In the genomic region with DNA sequence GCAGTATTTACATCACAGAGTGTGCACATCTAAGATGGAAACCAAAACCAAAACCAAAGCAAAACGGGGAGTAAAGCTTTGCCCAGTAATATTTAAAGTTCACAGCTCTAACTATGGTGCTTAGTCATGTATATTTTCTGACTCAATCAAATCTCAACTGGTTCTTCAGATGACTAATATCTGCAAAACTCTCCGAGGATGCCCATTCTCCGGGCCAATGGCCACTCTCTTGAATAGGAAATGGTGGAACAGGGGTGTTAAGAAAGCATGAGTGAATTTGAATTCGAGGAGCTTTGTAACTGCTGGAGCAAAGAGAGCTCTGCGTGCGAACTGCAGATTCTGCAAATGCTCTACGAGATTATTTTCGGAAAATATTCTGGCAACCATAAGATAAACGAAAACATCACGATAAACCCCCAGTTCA, we compare ENCODE assay signal across 8 mouse cellular contexts. TPM values are rescaled to one million over a fixed set of nuclear protein-coding genes. Genes with fewer than 3 reads are reported as not detected.
DNase-seq lines count a peak whose midpoint lies in the region; ATAC-seq and TF ChIP-seq lines count a peak whose summit lies in the region.

No protein-coding gene starts in this region.

- no peak for TF ChIP-seq EP300 in lung, postnatal 0 days (IDR thresholded peaks at IDR 0.05)

- peaks cover 22% of the 10 kb centered on the region for H3K36me3 ChIP-seq in hindbrain, embryonic 12.5 days
- no peaks in the 10 kb centered on the region for H3K36me3 ChIP-seq in lung, postnatal 0 days (ENCODE audit: insufficient read depth, low read length)

- H3K27me3 ChIP-seq in hindbrain, embryonic 12.5 days, result no peaks in the 10 kb centered on the region
- no peaks in the 10 kb centered on the region for H3K27me3 ChIP-seq in lung, postnatal 0 days (replicated peaks; ENCODE audit: insufficient read depth, low read length)

- DNase-seq in layer of hippocampus, adult 11-12 months (ENCODE audit: low spot score), result peak; percentile 2
- no peak for DNase-seq in layer of hippocampus, adult 18-20 months (ENCODE audit: low spot score in 2 of 2)
- DNase-seq in ES-CJ7 (ENCODE audit: low read depth, low spot score), result peak; percentile 5
- DNase-seq in lung, postnatal 0 days (ENCODE audit: low spot score), result peak; percentile 55
- peak; percentile 2 for DNase-seq in skeletal muscle tissue, adult 2 months (ENCODE audit: low read depth, low spot score)
- DNase-seq in left cerebral cortex, postnatal 10 days (ENCODE audit: extremely low spot score in 1 of 2, low spot score in 2 of 2), result no peak

- peak overlapping the region; percentile 65; the same call in 1 of the 2 replicates for H3K27ac ChIP-seq in cortical plate, adult 2 months (ENCODE audit: insufficient read depth, low read length)
- peak overlapping the region; percentile 82 for H3K27ac ChIP-seq in hindbrain, embryonic 12.5 days
- H3K27ac ChIP-seq in lung, postnatal 0 days (ENCODE audit: low read length), result peak overlapping the region; percentile 97

- no peak for TF ChIP-seq CTCF in cortical plate, adult 2 months (IDR thresholded peaks at IDR 0.05; ENCODE audit: extremely low read depth, insufficient read depth, low read length)
- TF ChIP-seq CTCF in lung, postnatal 0 days (IDR thresholded peaks at IDR 0.05), result no peak

- intact Hi-C loops in left cerebral cortex, postnatal 10 days (cut with DNase I), result loop anchor here (10.0 kb wide), 1 partner anchor 328 kb away; a partner anchor contains a TSS

- no peaks in the 10 kb centered on the region for H3K9me3 ChIP-seq in hindbrain, embryonic 12.5 days (replicated peaks)
- no peaks in the 10 kb centered on the region for H3K9me3 ChIP-seq in lung, postnatal 0 days (ENCODE audit: low read length)

- WGBS in hindbrain, embryonic 12.5 days, result 2% methylated on average over 10 of the region's 10 CpGs
- 0% methylated on average over 10 of the region's 10 CpGs for whole genome bisulfite sequencing in lung, postnatal 0 days

- H3K4me3 ChIP-seq in cortical plate, adult 2 months (ENCODE audit: insufficient read depth, low read length), result peak overlapping the region; percentile 72
- H3K4me3 ChIP-seq in hindbrain, embryonic 12.5 days, result peak overlapping the region; percentile 76
- peak overlapping the region; percentile 82 for H3K4me3 ChIP-seq in lung, postnatal 0 days (ENCODE audit: low read depth, low read length)

- peak; percentile 70 for ATAC-seq in hindbrain, embryonic 12.5 days (ENCODE audit: low FRiP score)
- ATAC-seq in lung, postnatal 0 days, result peak; percentile 38

- peak overlapping the region; percentile 76 for H3K9ac ChIP-seq in hindbrain, embryonic 12.5 days
- peak overlapping the region; percentile 84 for H3K9ac ChIP-seq in lung, postnatal 0 days (replicated peaks; ENCODE audit: low read depth)

- peak overlapping the region; percentile 77 for H3K4me2 ChIP-seq in hindbrain, embryonic 12.5 days (replicated peaks)
- H3K4me2 ChIP-seq in lung, postnatal 0 days (replicated peaks; ENCODE audit: low read depth, low read length), result peak overlapping the region; percentile 56

- TF ChIP-seq POLR2A in cortical plate, adult 2 months (IDR thresholded peaks at IDR 0.05; ENCODE audit: extremely low read depth, insufficient read depth, low read length), result no peak

- H3K4me1 ChIP-seq in cortical plate, adult 2 months (ENCODE audit: control insufficient read depth, insufficient read depth, low read length), result peaks cover 2% of the 10 kb centered on the region; the same call in 1 of the 2 replicates
- peaks cover 9% of the 10 kb centered on the region for H3K4me1 ChIP-seq in hindbrain, embryonic 12.5 days
- peaks cover 3% of the 10 kb centered on the region; the same call in 1 of the 2 replicates for H3K4me1 ChIP-seq in lung, postnatal 0 days (ENCODE audit: insufficient read depth, low read depth, low read length)

RNA-seq across cellular contexts. Expression of a gene that starts 0.5 kb away (rescaled TPM):
- total RNA-seq in layer of hippocampus, adult 18-20 months (2021), result 10 to 100 TPM in 1 of 2 experiments, 1 to 10 TPM in 1; 8.9 to 10.5 TPM
- 9.0 and 10.2 TPM in 2 replicates for polyA plus RNA-seq in cortical plate, adult 2 months (2012; rRNA removed)
- polyA plus RNA-seq in hindbrain, embryonic 12.5 days (2016; fragmentation: Nextera tagmentation; extraction: Ambion mirVana), result 25.6 and 27.9 TPM in 2 replicates
- polyA plus RNA-seq in lung, postnatal 0 days (2015; fragmentation: Nextera tagmentation; extraction: Ambion mirVana), result 27.1 and 28.4 TPM in 2 replicates
- total RNA-seq in left cerebral cortex, postnatal 10 days (2021), result 10 to 100 TPM; 20.3 to 20.4 TPM

Comparison
In these comparisons a context has a peak if more than half of its experiments do, and no peak if none do; other contexts are left out.
1. DNase-seq: peak in layer of hippocampus, adult 11-12 months (single experiment), ES-CJ7 (single experiment), lung, postnatal 0 days (single experiment) and skeletal muscle tissue, adult 2 months (single experiment); none in layer of hippocampus, adult 18-20 months (0 of 2) and left cerebral cortex, postnatal 10 days (0 of 2).
2. Peak in every context shown above with its lines, with median percentiles within 50 percentile points of each other: H3K27ac ChIP-seq and H3K4me3 ChIP-seq.